Mouse (Mus musculus) frontal cortex, adult 2 months (tissue): ENCODE results near the gene Pon2. TPM values are rescaled to one million over a fixed set of nuclear protein-coding genes. Genes with fewer than 3 reads are reported as not detected.
"Not testable (repeated sequence)": the region's sequence is repeated elsewhere in the genome, so short reads cannot be mapped to it uniquely, and the experiment has no call there.

Experiments used
- DNase-seq, 2 experiments: peaks; one replicate each; pipeline ENCODE4 v3.0.0; 2022; ENCODE audit warnings: low spot score in 1 of 2; ENCODE audit errors: extremely low spot score in 1 of 2
- polyA plus RNA-seq: library from polyadenylated mRNA; depleted of rRNA; stranded (reverse); fragments of >200 nt; gene quantifications from 2 replicates; pipeline ENCODE4 v1.2.3, GENCODE M21; 2012; rRNA removed

The Pon2 gene
- polyA plus RNA-seq, 1 experiment, result 57.7 TPM

DNA sequence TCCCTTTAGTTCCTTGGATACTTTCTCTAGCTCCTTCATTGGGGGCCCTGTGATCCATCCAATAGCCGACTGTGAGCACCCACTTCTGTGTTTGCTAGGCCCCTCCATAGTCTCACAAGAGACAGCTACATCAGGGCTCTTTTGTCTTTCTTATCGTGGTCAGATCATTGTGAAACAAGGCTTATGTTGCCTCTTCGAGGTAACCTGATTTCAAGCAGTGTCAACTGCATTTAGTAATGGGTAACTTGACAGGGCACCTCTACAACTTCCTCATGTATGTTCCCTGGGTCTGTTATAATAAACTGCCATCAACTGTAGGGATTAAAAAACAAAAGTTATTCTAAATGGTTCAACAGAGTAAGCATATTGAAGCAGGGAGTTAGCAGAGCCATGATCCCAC is 63.7 kb downstream of the Pon2 start:
- no peak for DNase-seq

DNA sequence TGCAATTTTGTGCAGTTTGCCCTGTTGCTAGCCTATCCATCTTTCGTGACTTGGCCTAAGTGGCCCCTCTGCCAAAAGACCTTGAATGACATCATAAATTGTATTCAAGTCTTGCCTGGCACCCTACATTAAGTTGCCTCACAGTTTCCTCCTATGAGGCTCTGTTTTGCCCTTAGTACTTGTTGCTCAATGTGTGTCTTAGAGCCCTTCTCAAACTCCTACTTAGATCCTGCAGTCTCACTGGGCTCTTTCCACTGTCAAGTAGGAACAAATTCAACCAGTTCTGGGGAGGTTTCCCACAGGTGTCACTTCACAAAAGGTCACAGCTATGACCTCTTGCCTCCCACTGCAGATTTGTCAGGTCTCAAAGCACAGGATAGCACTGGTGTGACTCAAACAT is 64.4 kb downstream of the Pon2 start:
- DNase-seq, result no peak

DNA sequence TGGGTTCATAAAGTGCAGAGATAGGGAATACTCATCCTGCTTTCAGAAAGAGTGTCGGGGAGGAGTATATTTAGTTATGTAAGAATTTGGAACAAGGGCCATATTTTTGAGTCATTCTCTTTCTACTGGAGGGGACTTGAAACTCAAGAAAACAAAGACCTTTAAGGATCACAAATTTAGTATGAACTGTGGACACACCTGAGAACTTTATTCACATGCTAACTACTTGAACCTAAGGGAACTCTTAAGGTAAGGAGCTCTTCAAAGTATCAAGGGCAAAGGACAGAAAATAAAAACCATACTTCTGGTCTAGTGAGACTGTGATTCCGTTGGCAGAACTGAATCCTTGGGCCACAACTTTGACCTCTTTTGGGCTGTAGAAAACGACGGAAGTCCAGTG is 66.2 kb downstream of the Pon2 start:
- DNase-seq, result no peak

DNA sequence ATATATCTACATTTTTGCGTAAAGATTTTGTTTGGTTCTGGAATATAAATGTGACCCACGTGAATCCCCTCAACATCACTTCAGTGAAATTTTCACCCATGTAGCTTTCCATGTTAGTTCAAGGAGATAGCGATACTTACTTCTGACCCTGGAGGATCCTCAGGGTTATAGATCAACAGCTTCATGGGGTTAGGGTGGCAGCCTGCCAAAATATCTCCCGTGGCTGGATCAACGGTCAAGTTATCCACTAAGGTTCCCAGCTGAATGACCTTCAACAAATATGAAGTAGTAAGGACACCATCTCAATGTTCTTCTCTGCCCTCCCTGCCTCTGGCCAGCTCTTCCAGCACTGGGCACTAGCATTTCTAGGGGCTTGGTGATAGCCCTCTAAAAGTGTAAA is 68.0 kb downstream of the Pon2 start:
- DNase-seq, result no peak

DNA sequence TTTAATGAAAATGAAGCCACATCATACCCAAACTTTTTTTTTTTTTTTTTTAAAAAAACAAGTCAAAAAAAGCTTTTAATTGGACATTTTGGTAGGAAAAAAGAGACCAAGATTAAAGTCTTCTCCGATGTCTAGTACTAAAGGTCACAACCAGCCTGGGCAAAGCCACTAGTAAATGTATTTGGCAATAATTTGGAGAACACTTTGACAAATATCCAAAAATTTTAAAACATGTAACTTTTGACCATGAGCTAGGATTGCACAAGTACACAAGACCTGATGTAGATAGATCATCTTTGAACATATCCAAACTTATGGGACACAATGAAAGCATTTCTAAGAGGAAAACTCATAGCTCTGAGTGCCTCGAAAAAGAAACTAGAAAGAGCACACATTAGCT is 74.7 kb downstream of the Pon2 start:
- DNase-seq, result not testable (repeated sequence)

DNA sequence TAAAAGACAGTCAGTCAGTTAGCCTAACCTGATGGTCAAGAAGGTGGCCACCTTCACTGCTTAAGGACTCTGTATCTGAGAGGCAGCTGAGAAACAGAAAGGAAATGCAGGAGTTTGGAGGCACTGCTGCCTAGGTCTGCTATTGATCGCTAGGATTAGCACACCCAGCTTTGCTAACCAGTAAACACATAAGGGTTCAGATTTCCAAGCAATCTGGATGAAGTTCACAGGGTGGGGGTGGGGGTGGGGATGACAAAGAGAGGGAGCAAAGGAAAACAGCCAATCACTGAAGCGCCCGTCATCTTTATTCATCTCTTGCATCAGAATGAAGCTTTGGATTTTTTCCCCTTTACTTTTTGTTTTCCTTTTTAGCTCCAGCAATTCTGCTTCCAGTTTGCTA is 76.2 kb downstream of the Pon2 start:
- DNase-seq, result no peak

DNA sequence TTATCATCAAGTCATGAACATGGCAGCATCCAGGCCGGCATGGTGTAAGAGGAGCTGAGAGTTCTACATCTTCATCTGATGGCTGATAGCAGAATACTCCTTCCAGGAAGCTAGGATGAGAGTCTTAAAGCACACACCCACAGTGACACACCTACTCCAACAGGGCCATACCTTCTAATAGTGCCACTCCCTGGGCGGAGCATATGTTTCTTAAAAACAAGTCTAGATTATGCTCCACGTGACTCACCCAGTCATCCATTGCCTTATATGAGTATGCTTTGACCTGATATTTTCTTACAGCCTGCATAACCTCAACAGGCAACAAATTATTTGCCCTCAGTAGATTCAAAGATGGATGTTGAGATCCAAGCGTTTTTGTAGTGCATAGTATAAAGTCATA is 80.1 kb downstream of the Pon2 start:
- no peak for DNase-seq

Other genes with a start within 250 kb of the Pon2 start
- 0.71 TPM in 1 of 2 replicates, not detected in the other for gene Pon1, start 104.5 kb downstream of the Pon2 start, polyA plus RNA-seq
- gene Pon3, start 42.2 kb downstream of the Pon2 start, polyA plus RNA-seq, result 2.1 and 2.5 TPM in 2 replicates
- gene Asb4, start 84.9 kb upstream of the Pon2 start, polyA plus RNA-seq, result 0.29 and 0.40 TPM in 2 replicates
- gene Pdk4, start 197.9 kb upstream of the Pon2 start, polyA plus RNA-seq, result 7.5 and 11.0 TPM in 2 replicates